Mouse (Mus musculus) embryonic facial prominence, embryonic 11.5 days (tissue): Measurements from ENCODE around the gene Cltrn. TPM values are rescaled to one million over a fixed set of nuclear protein-coding genes. Genes with fewer than 3 reads are reported as not detected.

Experiments
- ATAC-seq: fragments of 200-750 bp; cut with Nextera tagmentation; replicated peaks from 2 replicates; pipeline ENCODE4 v1.8.0; 2017; ENCODE audit warnings: low read depth; ENCODE audit not compliant: insufficient number of reproducible peaks, low FRiP score, low TSS enrichment
- DNase-seq: peaks from one replicate; pipeline ENCODE4 v3.0.0-alpha.2; 2015; ENCODE audit warnings: low spot score
- H3K27ac ChIP-seq: fragments of 300-500 bp; sonication (generic); replicated peaks from 2 replicates; pipeline ENCODE4 v1.5.1; 2014; ENCODE audit warnings: mild to moderate bottlenecking, low read depth, low read length, control low read depth
- H3K27me3 ChIP-seq: fragments of 300-500 bp; sonication (generic); 2 replicates; pipeline ENCODE4 v1.6.1; 2014; ENCODE audit warnings: mild to moderate bottlenecking, low read length, moderate library complexity, mixed read lengths; ENCODE audit not compliant: control insufficient read depth, insufficient read depth
- H3K36me3 ChIP-seq: fragments of 300-500 bp; sonication (generic); replicated peaks from 2 replicates; pipeline ENCODE4 v1.6.1; 2014; ENCODE audit warnings: low read depth, mild to moderate bottlenecking, low read length, moderate library complexity, mixed read lengths; ENCODE audit not compliant: control insufficient read depth, insufficient read depth
- H3K4me1 ChIP-seq: fragments of 300-500 bp; sonication (generic); 2 replicates; pipeline ENCODE4 v1.6.1; 2014; ENCODE audit warnings: low read length, mixed read lengths; ENCODE audit not compliant: control insufficient read depth, insufficient read depth
- H3K4me2 ChIP-seq: fragments of 300-500 bp; sonication (generic); 2 replicates; pipeline ENCODE4 v1.6.1; 2014; ENCODE audit warnings: low read depth, mild to moderate bottlenecking, control low read depth, low read length, moderate library complexity
- H3K4me3 ChIP-seq: fragments of 300-500 bp; sonication (generic); 2 replicates; pipeline ENCODE4 v1.5.1; 2014; ENCODE audit warnings: low read depth, low read length, control low read depth
- H3K9ac ChIP-seq: fragments of 300-500 bp; sonication (generic); replicated peaks from 2 replicates; pipeline ENCODE4 v1.6.1; 2014; ENCODE audit warnings: mild to moderate bottlenecking, control low read depth, low read length
- H3K9me3 ChIP-seq: fragments of 300-500 bp; sonication (generic); replicated peaks from 2 replicates; pipeline ENCODE4 v1.6.1; 2016; ENCODE audit warnings: mild to moderate bottlenecking, low read length, inconsistent platforms, mixed read lengths; ENCODE audit not compliant: control insufficient read depth
- WGBS: fragments of 180-500 bp; shearing (Covaris S2); extraction: QIAGEN DNeasy Blood & Tissue Kit; methylation state at CpG from one replicate; pipeline ENCODE4 v1.1.7; 2014; 5-methylcytosine and 5-hydroxymethylcytosine counted together
- polyA plus RNA-seq: library from polyadenylated mRNA; unstranded; fragments of >200 nt; fragmentation: Nextera tagmentation; extraction: Ambion mirVana; gene quantifications from 2 replicates; pipeline ENCODE4 v1.2.1, GENCODE M21; 2014

The Cltrn gene
- polyA plus RNA-seq, 1 experiment from 2014 or later: not detected

DNA sequence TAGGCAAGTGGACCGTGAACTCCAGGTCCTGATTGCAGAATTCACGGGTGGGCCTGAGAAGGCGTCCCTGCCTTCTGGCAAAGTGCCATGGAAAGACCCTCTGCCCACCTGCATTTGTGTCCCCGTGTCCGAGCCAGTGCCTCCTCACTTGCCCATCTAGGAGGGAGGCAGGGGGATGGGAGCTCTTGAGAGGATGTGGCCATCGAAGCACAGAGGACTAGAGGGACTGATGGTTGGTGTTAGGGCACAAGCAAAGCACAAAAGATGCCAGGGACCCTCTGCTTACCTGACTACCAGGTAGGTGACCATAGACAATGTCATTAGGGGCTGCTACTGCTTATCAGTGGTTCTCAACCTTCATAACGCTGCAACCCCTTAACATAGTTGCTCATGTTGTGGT is 13.6 kb downstream of the Cltrn start:
- Histone ChIP-seq H3K36me3 (no peaks in the 10 kb centered on the region), H3K4me2 (no peak overlapping the region), H3K27me3 (peaks cover 2% of the 10 kb centered on the region; the same call in 1 of the 2 replicates), H3K27ac (no peak overlapping the region), H3K9ac (no peak overlapping the region), H3K4me3 (no peak overlapping the region), H3K9me3 (no peaks in the 10 kb centered on the region), H3K4me1 (no peaks in the 10 kb centered on the region)
- no peak for DNase-seq
- WGBS: 82% methylated on average over 7 of the region's 7 CpGs
- ATAC-seq: no peak

- H3K27ac ChIP-seq: no peak overlapping the region
- 62% methylated on average over 6 of the region's 6 CpGs for WGBS
- H3K9me3 ChIP-seq: no peaks in the 10 kb centered on the region
- ATAC-seq: no peak
- peaks cover 2% of the 10 kb centered on the region; the same call in 1 of the 2 replicates for H3K27me3 ChIP-seq
- no peaks in the 10 kb centered on the region for H3K4me1 ChIP-seq
- no peak overlapping the region for H3K9ac ChIP-seq
- H3K36me3 ChIP-seq: no peaks in the 10 kb centered on the region
- DNase-seq: no peak
- no peak overlapping the region for H3K4me2 ChIP-seq
- H3K4me3 ChIP-seq: no peak overlapping the region
These were observed 14.0 kb downstream of the Cltrn start for GRCm38 (mm10) chrX:164102656-164103055.

DNA sequence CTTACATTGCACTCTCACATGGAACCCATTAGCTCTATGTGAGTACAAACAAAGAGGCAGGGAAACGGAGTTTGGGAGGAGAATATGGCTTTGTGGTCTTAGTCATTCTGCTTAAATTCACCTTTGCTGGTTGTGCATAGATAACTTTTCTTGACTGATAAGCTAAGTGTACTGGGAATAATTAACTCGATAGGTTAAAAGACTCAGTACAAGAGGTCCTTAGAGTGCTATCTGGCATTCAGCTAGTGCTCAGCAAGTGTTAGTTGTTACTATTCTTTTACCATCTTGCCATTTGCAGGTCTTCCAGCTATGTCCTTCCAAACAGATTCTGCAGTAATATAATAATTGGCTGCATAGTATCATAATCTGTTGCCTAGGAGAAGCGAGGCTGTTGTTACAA is 22.5 kb downstream of the Cltrn start:
- H3K9ac ChIP-seq: no peak overlapping the region
- H3K9me3 ChIP-seq: no peaks in the 10 kb centered on the region
- H3K27ac ChIP-seq: no peak overlapping the region
- ATAC-seq (no peak), DNase-seq (no peak)
- no peak overlapping the region for H3K4me3 ChIP-seq
- H3K36me3 ChIP-seq: no peaks in the 10 kb centered on the region
- H3K4me1 ChIP-seq: no peaks in the 10 kb centered on the region
- no peaks in the 10 kb centered on the region for H3K27me3 ChIP-seq
- H3K4me2 ChIP-seq: no peak overlapping the region
- WGBS: 74% methylated on average over 3 of the region's 3 CpGs

- no peaks in the 10 kb centered on the region for H3K36me3 ChIP-seq
- no peak overlapping the region for H3K4me2 ChIP-seq
- H3K9ac ChIP-seq: no peak overlapping the region
- H3K4me1 ChIP-seq: no peaks in the 10 kb centered on the region
- DNase-seq (no peak), ATAC-seq (no peak)
- no peaks in the 10 kb centered on the region for H3K27me3 ChIP-seq
- H3K27ac ChIP-seq: no peak overlapping the region
- no peaks in the 10 kb centered on the region for H3K9me3 ChIP-seq
- H3K4me3 ChIP-seq: no peak overlapping the region
- WGBS: 86% methylated on average over 6 of the region's 6 CpGs
These were observed 25.1 kb downstream of the Cltrn start for GRCm38 (mm10) chrX:164113744-164114143.

- Histone ChIP-seq H3K9me3 (no peaks in the 10 kb centered on the region), H3K4me1 (no peaks in the 10 kb centered on the region), H3K4me3 (no peak overlapping the region), H3K4me2 (no peak overlapping the region), H3K9ac (no peak overlapping the region), H3K27me3 (no peaks in the 10 kb centered on the region; the same call in 1 of the 2 replicates), H3K27ac (no peak overlapping the region), H3K36me3 (no peaks in the 10 kb centered on the region)
- no peak for ATAC-seq
- DNase-seq: no peak
- WGBS: 86% methylated on average over 3 of the region's 3 CpGs
These were observed 35.3 kb downstream of the Cltrn start for GRCm38 (mm10) chrX:164123942-164124341.

DNA sequence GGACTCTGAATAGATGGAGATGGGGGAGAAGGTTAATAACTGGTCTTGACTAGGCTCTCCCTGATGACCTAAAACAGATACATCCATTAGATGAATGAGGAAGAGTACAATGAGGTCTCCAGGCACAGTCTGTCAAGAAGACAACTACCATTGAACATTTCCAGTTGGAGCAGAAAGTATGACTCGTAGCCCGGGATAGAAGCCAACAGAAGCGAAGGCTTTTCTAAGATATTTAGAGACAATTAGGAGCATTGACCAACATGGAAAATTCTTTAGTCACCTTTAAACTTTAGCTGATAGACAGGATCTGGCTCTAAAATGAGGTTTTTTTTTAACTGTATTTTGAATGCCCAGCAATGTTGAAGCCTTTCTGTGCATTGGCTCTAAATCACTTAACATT is 44.9 kb downstream of the Cltrn start:
- DNase-seq (no peak), ATAC-seq (no peak)
- Histone ChIP-seq H3K27me3 (no peaks in the 10 kb centered on the region), H3K9ac (no peak overlapping the region), H3K9me3 (no peaks in the 10 kb centered on the region), H3K4me2 (no peak overlapping the region), H3K36me3 (no peaks in the 10 kb centered on the region), H3K27ac (no peak overlapping the region), H3K4me1 (no peaks in the 10 kb centered on the region), H3K4me3 (no peak overlapping the region)
- 89% methylated on average over 3 of the region's 3 CpGs for WGBS

- Histone ChIP-seq H3K9ac (no peak overlapping the region), H3K27ac (no peak overlapping the region), H3K4me1 (no peaks in the 10 kb centered on the region), H3K4me3 (no peak overlapping the region), H3K9me3 (no peaks in the 10 kb centered on the region), H3K36me3 (no peaks in the 10 kb centered on the region), H3K27me3 (no peaks in the 10 kb centered on the region), H3K4me2 (no peak overlapping the region)
- WGBS: 88% methylated on average over 4 of the region's 4 CpGs
- ATAC-seq: no peak
- no peak for DNase-seq
These were observed 46.7 kb downstream of the Cltrn start for GRCm38 (mm10) chrX:164135304-164135818.

DNA sequence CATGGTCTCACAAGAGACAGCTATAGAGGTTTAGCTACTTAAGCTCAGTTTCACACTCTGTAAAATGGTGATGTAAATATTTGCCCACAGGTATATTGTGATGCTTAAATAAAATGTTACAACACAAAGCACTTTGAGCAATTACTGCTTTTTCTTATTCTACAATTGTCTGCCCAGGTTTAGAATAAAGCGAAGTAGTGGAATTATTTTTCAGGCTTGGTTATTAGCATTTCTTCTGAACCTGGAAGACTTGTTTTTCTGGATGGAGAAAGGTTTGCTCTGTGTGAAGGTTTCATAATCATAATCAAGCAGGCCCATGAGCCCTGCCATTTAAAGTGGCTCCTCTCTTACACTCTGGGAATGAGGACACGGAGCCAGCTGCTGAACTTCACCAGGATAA is 50.4 kb downstream of the Cltrn start, which contains the start of gene Ace2:
TSS of gene Ace2 (plus strand) at position 301 of the 400 bp plus-strand sequence.
- WGBS: 76% methylated on average over 2 of the region's 2 CpGs
- Histone ChIP-seq H3K27me3 (no peaks in the 10 kb centered on the region), H3K4me3 (no peak within 1 kb of the TSS), H3K9me3 (no peaks in the 10 kb centered on the region), H3K9ac (no peak within 1 kb of the TSS), H3K27ac (no peak within 1 kb of the TSS), H3K36me3 (no peaks in the 10 kb centered on the region), H3K4me2 (no peak within 1 kb of the TSS), H3K4me1 (no peaks in the 10 kb centered on the region)
- ATAC-seq: no peak
- no peak for DNase-seq
